Mouse (Mus musculus) gastrocnemius, postnatal 4 days (tissue): ENCODE measurements around the gene Mael. TPM values are rescaled to one million over a fixed set of nuclear protein-coding genes. Genes with fewer than 3 reads are reported as not detected.

Source experiments
- DNase-seq, 2 experiments: peaks; one replicate each; pipeline ENCODE4 v3.0.0; 2021 to 2022; ENCODE audit warnings: low spot score in 2 of 2, mixed read lengths in 2 of 2
- total RNA-seq, 2 experiments: library from RNA; stranded (reverse); gene quantifications; 2 replicates each; pipeline ENCODE4 v1.2.3; 2021

The Mael gene
- total RNA-seq, 2 experiments from 2014 or later, result 0.29 TPM; not detected in 1

DNA sequence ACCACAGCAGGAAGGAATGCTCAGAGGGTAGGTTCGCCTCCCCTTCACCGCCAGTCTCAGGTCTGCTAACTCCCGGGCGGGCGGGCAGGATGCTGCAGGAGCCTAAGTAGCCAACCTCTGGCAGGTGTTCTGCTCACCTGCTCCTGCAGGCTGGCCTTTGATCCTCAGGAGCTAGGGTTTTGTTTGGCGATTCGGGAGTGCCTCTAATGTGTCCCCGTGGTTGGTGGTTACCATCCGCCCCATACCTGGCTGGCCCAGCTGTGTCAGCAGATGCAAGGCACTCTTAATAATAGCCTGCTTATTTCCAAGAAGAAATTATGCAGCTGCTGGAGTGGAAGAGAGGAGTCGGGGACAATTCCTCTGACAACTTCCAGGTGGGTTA lies 83.4 kb downstream of the Mael start:
- DNase-seq, result no peak

DNA sequence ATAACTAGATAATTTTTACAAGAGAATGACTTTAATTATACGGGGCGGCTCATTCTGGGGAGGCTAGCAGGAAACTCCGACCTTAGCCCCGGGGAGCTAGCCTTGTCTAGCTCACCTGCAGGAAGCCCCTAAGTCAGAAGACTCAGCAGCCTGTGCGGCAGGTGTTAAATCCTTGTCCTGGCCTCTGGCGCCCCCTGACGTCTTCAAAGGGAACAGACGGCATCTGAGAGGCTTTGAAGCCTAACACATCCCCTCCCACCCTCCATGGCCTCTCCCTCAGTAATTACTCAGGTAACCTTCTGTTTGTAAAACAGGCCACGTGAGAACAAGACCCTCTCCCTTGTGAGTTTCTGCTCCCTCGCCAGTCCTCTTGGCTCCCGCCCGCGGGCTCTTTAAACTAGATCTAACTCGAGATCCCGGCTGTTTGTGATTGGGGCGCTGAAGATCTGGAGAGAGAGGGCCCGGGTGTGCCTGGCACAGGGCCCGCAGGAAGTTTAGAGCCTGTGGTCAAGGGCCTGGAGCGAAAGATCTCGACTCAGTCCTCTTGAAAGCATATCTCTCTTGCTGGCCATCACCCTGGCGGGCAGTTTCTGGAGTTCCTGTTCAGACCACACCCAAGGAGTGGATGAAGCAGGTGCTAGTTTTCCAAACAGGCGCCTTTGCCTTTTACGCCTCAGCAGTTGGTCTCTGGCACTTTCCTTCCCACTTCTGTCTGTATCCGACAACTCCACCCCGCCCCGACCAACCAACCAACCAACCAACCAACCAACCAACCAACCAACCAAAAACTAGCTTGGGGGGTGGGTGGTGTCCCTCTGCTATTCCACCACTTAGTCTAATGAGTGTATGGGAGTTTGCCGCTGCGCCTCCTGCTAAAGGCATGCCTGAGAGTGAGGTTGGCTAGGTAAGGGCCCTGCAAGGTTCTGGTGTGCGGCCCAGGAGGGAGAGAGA lies 84.1 kb downstream of the Mael start:
- peak; percentile 39 to 55 for DNase-seq

DNA sequence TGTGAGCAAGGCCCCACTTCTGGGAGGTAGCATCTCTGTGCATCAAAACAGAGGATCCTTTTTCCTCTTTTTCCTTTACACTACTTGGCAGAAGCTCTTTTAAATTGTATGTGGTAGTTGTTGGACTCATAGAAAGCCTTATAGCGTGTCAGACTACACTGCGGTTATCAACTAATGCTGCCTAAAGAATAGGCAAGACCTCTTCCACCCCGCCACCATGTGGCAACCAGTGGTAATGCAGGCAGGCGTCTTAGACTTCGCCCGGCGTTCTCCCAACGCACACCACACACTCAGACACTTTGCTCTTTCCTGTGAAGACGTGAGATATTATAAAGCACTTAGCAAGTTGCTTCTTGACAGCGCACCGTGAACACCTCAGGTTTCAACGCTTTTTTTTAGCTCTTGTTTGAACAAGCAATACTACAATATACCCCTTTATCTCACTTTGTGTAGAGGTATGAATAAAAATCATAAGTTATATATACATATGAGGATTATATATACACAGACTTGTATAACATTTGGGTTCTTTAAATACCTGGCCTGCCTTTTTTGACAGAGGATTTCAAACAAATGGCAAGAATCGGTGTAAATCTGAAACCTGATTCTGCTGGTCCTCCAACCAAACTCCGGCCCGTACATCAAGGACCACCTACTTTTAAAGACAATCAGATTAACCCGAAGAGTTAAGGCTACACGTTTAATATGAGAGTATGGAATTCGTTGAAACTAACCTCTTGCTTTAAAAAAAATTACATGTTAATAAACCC lies 85.0 kb downstream of the Mael start:
- peak; percentile 83 to 90 for DNase-seq

DNA sequence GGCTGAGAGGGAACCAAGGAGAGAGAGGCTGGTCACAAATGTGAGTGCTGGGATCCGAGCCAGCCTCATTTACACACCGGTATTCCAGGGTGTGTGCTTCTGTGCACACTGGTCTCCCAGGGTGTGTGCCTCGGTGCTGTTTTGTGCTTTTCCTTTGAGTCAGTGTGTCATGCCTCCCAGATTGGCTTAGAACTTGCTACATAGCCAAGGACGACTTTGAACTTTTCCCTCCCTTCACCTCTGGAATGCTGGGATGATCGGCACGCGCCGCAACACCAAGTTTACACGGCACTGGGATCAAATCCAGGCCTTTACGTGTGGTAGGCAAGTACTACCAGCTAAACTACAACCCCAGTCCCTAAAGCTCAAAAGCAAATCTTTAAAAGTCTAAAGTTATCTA lies 86.5 kb downstream of the Mael start:
- DNase-seq, result no peak

DNA sequence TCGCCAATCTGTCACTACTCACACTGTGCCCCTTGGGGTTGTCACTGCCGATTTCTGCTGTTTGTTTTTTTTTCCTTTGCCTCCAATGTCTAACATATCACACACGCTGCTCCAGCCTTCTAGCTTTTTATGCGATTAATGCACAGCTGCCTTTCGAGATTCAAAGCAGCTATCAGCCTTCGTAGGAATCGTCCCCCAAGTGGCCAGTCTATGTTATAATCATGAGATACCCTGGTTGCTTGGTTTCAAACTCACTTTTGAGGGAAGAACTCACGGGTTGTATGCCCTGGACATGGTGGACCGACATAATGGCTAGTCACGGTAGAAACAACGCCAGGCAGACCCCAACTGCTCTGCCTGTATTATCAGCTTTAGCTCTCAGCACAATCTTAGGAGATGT lies 87.2 kb downstream of the Mael start:
- DNase-seq, result no peak

Other genes with a start within 250 kb of the Mael start
- gene Pou2f1, start 236.1 kb downstream of the Mael start, total RNA-seq, result 10 to 100 TPM; 11.2 TPM
- 100 to 1,000 TPM; 115 to 133 TPM for gene Dusp27, start 110.8 kb downstream of the Mael start, total RNA-seq
- gene Gpa33, start 108.5 kb downstream of the Mael start, total RNA-seq, result not detected
- 1 to 10 TPM; 5.1 to 5.8 TPM for gene Ildr2, start 15.4 kb upstream of the Mael start, total RNA-seq
- 10 to 100 TPM; 18.6 to 20.0 TPM for gene Tada1, start 140.3 kb upstream of the Mael start, total RNA-seq
- 10 to 100 TPM; 15.8 to 17.8 TPM for gene Pogk, start 171.1 kb upstream of the Mael start, total RNA-seq